Mouse (Mus musculus) myocyte (in vitro differentiated cells): ENCODE measurements around the gene 2310022A10Rik.

Experiments used
- CEBPB ChIP-seq: IDR thresholded peaks from 2 replicates; pipeline ENCODE4 v1.6.1; 2011; ENCODE audit warnings: mild to moderate bottlenecking, moderate library complexity; ENCODE audit not compliant: poor library complexity, insufficient read depth, severe bottlenecking
- E2F4 ChIP-seq: IDR thresholded peaks from one replicate; pipeline ENCODE4 v1.6.1; 2011; ENCODE audit warnings: mild to moderate bottlenecking, control low read depth, moderate library complexity; ENCODE audit not compliant: insufficient read depth
- MAX ChIP-seq: IDR thresholded peaks from one replicate; pipeline ENCODE4 v1.6.1; 2011; ENCODE audit warnings: low read depth, mild to moderate bottlenecking, control low read depth
- POLR2A ChIP-seq: IDR thresholded peaks from one replicate; pipeline ENCODE4 v1.6.1; 2011; ENCODE audit warnings: low read depth, mild to moderate bottlenecking, control low read depth, moderate library complexity; ENCODE audit not compliant: insufficient read length
- POLR2AphosphoS2 ChIP-seq: IDR thresholded peaks from one replicate; pipeline ENCODE4 v1.6.1; 2011; ENCODE audit warnings: low read depth, control low read depth; ENCODE audit not compliant: insufficient read length
- REST ChIP-seq: IDR thresholded peaks from one replicate; pipeline ENCODE4 v1.6.1; 2011; ENCODE audit warnings: mild to moderate bottlenecking, control low read depth, moderate library complexity; ENCODE audit not compliant: insufficient read depth, insufficient read length
- TCF12 ChIP-seq: IDR thresholded peaks from one replicate; pipeline ENCODE4 v1.6.1; 2011; ENCODE audit warnings: mild to moderate bottlenecking, control low read depth; ENCODE audit not compliant: poor library complexity, insufficient read depth, severe bottlenecking
- TCF3 ChIP-seq: IDR thresholded peaks from one replicate; pipeline ENCODE4 v1.6.1; 2011; ENCODE audit warnings: low read depth, control low read depth; ENCODE audit not compliant: insufficient read length
- USF1 ChIP-seq: IDR thresholded peaks from one replicate; pipeline ENCODE4 v1.6.1; 2011; ENCODE audit warnings: low read depth, mild to moderate bottlenecking, control low read depth, moderate library complexity

DNA sequence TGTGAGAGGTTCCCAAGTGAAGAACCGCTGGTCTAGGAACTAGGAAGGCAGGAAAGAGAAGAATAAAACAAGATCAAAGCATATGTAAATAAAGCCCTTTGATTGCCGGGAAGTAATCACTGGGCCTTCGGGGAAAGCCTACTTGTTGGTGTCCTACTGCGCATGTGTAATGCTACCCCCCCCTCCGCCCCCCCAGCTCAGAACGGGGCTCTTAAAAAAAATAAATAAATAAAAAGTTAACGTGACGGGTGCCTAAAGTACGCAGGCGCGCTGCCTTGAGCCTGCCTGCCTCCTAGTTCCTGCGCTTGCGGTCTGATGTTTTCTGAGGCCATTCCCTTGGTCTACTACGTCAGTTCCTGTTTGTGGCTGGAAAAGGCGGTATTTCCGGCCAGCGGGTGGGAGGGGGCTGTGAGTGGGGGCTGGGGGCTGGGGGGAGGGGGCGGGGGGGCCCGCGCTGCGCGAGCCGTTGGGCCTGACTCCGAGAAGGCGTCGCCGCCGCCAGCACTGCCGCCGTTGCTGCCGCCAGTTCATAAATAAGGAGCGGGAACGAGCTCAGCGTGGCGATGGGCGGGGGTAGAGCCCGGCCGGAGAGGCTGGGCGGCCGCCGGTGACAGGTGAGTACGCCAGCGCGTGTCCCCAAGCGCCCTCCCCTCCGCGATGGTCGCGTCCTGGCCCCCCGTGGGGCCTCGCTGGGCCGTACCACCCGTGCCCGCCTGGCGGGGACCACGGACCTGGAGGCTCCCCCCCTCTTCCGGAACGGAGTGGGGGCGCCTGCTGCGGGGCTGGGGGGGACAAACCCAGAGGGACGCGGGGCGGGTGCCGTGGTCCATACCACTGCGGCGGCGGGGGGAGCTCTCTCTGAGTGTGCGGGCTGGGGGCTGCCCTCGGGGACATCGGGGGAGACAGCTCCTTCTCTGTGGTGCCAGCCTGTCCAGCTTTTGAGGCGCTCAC, 38.5 kb downstream of the 2310022A10Rik start, which contains the start of gene Akt2:
- TF ChIP-seq USF1: no peak
- TF ChIP-seq CEBPB: no peak
- TF ChIP-seq POLR2A: peak; percentile 62
- peak; percentile 64 for TF ChIP-seq POLR2AphosphoS2
- no peak for TF ChIP-seq REST
- no peak for TF ChIP-seq TCF12
- no peak for TF ChIP-seq TCF3
- TF ChIP-seq E2F4: no peak
- TF ChIP-seq MAX: no peak
